Mouse (Mus musculus) stomach, embryonic 14.5 days (tissue): ENCODE data around the gene Asap2. TPM values are rescaled to one million over a fixed set of nuclear protein-coding genes. Genes with fewer than 3 reads are reported as not detected.
A peak's percentile ranks its signal among the peaks of the same experiment; 100 is the strongest.

ENCODE experiments used
- ATAC-seq: fragments of 200-750 bp; cut with Nextera tagmentation; 2 replicates; pipeline ENCODE4 v1.8.0; 2017; ENCODE audit warnings: low read depth, moderate TSS enrichment; ENCODE audit not compliant: insufficient number of reproducible peaks, insufficient read depth, low FRiP score
- H3K27ac ChIP-seq: fragments of 300-500 bp; sonication (generic); 2 replicates; pipeline ENCODE4 v1.5.1; 2014; ENCODE audit warnings: mild to moderate bottlenecking, low read length, moderate library complexity, mixed read lengths
- H3K27me3 ChIP-seq: fragments of 300-500 bp; sonication (generic); 2 replicates; pipeline ENCODE4 v1.6.1; 2014; ENCODE audit warnings: low read length, control low read depth, mixed read lengths; ENCODE audit not compliant: control insufficient read depth, insufficient read depth
- H3K36me3 ChIP-seq: fragments of 300-500 bp; sonication (generic); 2 replicates; pipeline ENCODE4 v1.6.1; 2014; ENCODE audit warnings: mild to moderate bottlenecking, control low read depth, low read length, moderate library complexity, mixed read lengths; ENCODE audit not compliant: control insufficient read depth, insufficient read depth
- H3K4me1 ChIP-seq: fragments of 300-500 bp; sonication (generic); 2 replicates; pipeline ENCODE4 v1.6.1; 2014; ENCODE audit warnings: low read length, control low read depth, mixed read lengths; ENCODE audit not compliant: control insufficient read depth, insufficient read depth
- H3K4me2 ChIP-seq: fragments of 300-500 bp; sonication (generic); replicated peaks from 2 replicates; pipeline ENCODE4 v1.6.1; 2014; ENCODE audit warnings: low read depth, low read length, control low read depth
- H3K4me3 ChIP-seq: fragments of 300-500 bp; sonication (generic); 2 replicates; pipeline ENCODE4 v1.5.1; 2014; ENCODE audit warnings: low read depth, low read length, control low read depth
- H3K9ac ChIP-seq: fragments of 300-500 bp; sonication (generic); replicated peaks from 2 replicates; pipeline ENCODE4 v1.6.1; 2014; ENCODE audit warnings: low read depth, mild to moderate bottlenecking, control low read depth, low read length, moderate library complexity, mixed read lengths
- H3K9me3 ChIP-seq: fragments of 300-500 bp; sonication (generic); 2 replicates; pipeline ENCODE4 v1.6.1; 2016; ENCODE audit warnings: low read depth, low read length, control low read depth; ENCODE audit not compliant: control insufficient read depth
- WGBS: fragments of 180-500 bp; shearing (Covaris S2); extraction: QIAGEN DNeasy Blood & Tissue Kit; methylation state at CpG from one replicate; pipeline ENCODE4 v1.1.7; 2014; 5-methylcytosine and 5-hydroxymethylcytosine counted together
- polyA plus RNA-seq: library from polyadenylated mRNA; unstranded; fragments of >200 nt; fragmentation: Nextera tagmentation; extraction: Ambion mirVana; gene quantifications from 2 replicates; pipeline ENCODE4 v1.2.1, GENCODE M21; 2014

Gene Asap2
- polyA plus RNA-seq, 1 experiment from 2014 or later: 10.9 TPM

GRCm38 (mm10) chr12:21139560-21139959 is 149.3 kb downstream of the Asap2 start:
- no peak for ATAC-seq
- Histone ChIP-seq H3K9me3 (no peaks in the 10 kb centered on the region), H3K4me3 (no peak overlapping the region), H3K4me1 (peaks cover 22% of the 10 kb centered on the region; the same call in 1 of the 2 replicates), H3K4me2 (no peak overlapping the region), H3K27ac (no peak overlapping the region), H3K27me3 (no peaks in the 10 kb centered on the region), H3K9ac (no peak overlapping the region), H3K36me3 (no peaks in the 10 kb centered on the region)
- 58% methylated on average over 4 of the region's 4 CpGs for WGBS

GRCm38 (mm10) chr12:21140153-21140552 is 149.9 kb downstream of the Asap2 start:
- no peaks in the 10 kb centered on the region for H3K9me3 ChIP-seq
- H3K27ac ChIP-seq: no peak overlapping the region
- no peak overlapping the region for H3K9ac ChIP-seq
- H3K4me2 ChIP-seq: no peak overlapping the region
- H3K27me3 ChIP-seq: no peaks in the 10 kb centered on the region
- H3K4me3 ChIP-seq: no peak overlapping the region
- H3K36me3 ChIP-seq: no peaks in the 10 kb centered on the region
- ATAC-seq: no peak
- peaks cover 22% of the 10 kb centered on the region; the same call in 1 of the 2 replicates for H3K4me1 ChIP-seq
- WGBS: 94% methylated on average over 14 of the region's 14 CpGs

- H3K27me3 ChIP-seq: no peaks in the 10 kb centered on the region
- H3K4me1 ChIP-seq: peaks cover 22% of the 10 kb centered on the region; the same call in 1 of the 2 replicates
- no peak overlapping the region for H3K4me2 ChIP-seq
- no peaks in the 10 kb centered on the region for H3K36me3 ChIP-seq
- H3K4me3 ChIP-seq: no peak overlapping the region
- ATAC-seq: no peak
- no peak overlapping the region for H3K9ac ChIP-seq
- H3K27ac ChIP-seq: no peak overlapping the region
- WGBS: 89% methylated on average over 6 of the region's 6 CpGs
- no peaks in the 10 kb centered on the region for H3K9me3 ChIP-seq
Observed at GRCm38 (mm10) chr12:21140741-21141308, 150.6 kb downstream of the Asap2 start.

- Histone ChIP-seq H3K27me3 (no peaks in the 10 kb centered on the region), H3K36me3 (no peaks in the 10 kb centered on the region), H3K4me1 (peaks cover 14% of the 10 kb centered on the region; the same call in 1 of the 2 replicates), H3K9ac (no peak overlapping the region), H3K9me3 (no peaks in the 10 kb centered on the region), H3K4me3 (no peak overlapping the region), H3K4me2 (no peak overlapping the region), H3K27ac (no peak overlapping the region)
- WGBS: 83% methylated on average over 5 of the region's 5 CpGs
- ATAC-seq: no peak
Observed at GRCm38 (mm10) chr12:21141691-21142300, 151.5 kb downstream of the Asap2 start.

GRCm38 (mm10) chr12:21142489-21143254 is 152.4 kb downstream of the Asap2 start:
- Histone ChIP-seq H3K36me3 (no peaks in the 10 kb centered on the region), H3K4me3 (no peak overlapping the region), H3K4me1 (peaks cover 14% of the 10 kb centered on the region; the same call in 1 of the 2 replicates), H3K9ac (no peak overlapping the region), H3K27me3 (no peaks in the 10 kb centered on the region), H3K9me3 (no peaks in the 10 kb centered on the region), H3K4me2 (no peak overlapping the region), H3K27ac (no peak overlapping the region)
- WGBS: 70% methylated on average over 9 of the region's 9 CpGs
- no peak for ATAC-seq

GRCm38 (mm10) chr12:21144602-21145001 is 154.3 kb downstream of the Asap2 start:
- Histone ChIP-seq H3K4me2 (no peak overlapping the region), H3K9ac (no peak overlapping the region), H3K4me1 (peaks cover 7% of the 10 kb centered on the region; the same call in 1 of the 2 replicates), H3K9me3 (no peaks in the 10 kb centered on the region), H3K36me3 (no peaks in the 10 kb centered on the region), H3K27me3 (no peaks in the 10 kb centered on the region), H3K27ac (no peak overlapping the region), H3K4me3 (no peak overlapping the region)
- peak; percentile 61 for ATAC-seq
- 51% methylated on average over 5 of the region's 5 CpGs for WGBS

GRCm38 (mm10) chr12:21145050-21145449 is 154.8 kb downstream of the Asap2 start:
- WGBS: 82% methylated on average over 5 of the region's 5 CpGs
- H3K27me3 ChIP-seq: no peaks in the 10 kb centered on the region
- no peak for ATAC-seq
- no peak overlapping the region for H3K4me3 ChIP-seq
- H3K9me3 ChIP-seq: no peaks in the 10 kb centered on the region
- no peak overlapping the region for H3K27ac ChIP-seq
- no peak overlapping the region for H3K9ac ChIP-seq
- H3K4me2 ChIP-seq: no peak overlapping the region
- peaks cover 7% of the 10 kb centered on the region; the same call in 1 of the 2 replicates for H3K4me1 ChIP-seq
- no peaks in the 10 kb centered on the region for H3K36me3 ChIP-seq

- no peaks in the 10 kb centered on the region for H3K27me3 ChIP-seq
- peaks cover 2% of the 10 kb centered on the region; the same call in 1 of the 2 replicates for H3K4me1 ChIP-seq
- WGBS: 51% methylated on average over 4 of the region's 4 CpGs
- no peaks in the 10 kb centered on the region for H3K36me3 ChIP-seq
- no peak overlapping the region for H3K4me3 ChIP-seq
- H3K4me2 ChIP-seq: no peak overlapping the region
- no peak for ATAC-seq
- no peak overlapping the region for H3K27ac ChIP-seq
- no peak overlapping the region for H3K9ac ChIP-seq
- no peaks in the 10 kb centered on the region for H3K9me3 ChIP-seq
Observed at GRCm38 (mm10) chr12:21146826-21147225, 156.6 kb downstream of the Asap2 start.
